Mouse (Mus musculus) erythroblast, embryonic 14.5 days (primary cell): ENCODE data around the gene Olfr548-ps1.

ENCODE experiments used
- GATA1 ChIP-seq: IDR thresholded peaks from 2 replicates; pipeline ENCODE4 v1.6.1; 2012; ENCODE audit warnings: low read length, inconsistent platforms, mixed read lengths
- TAL1 ChIP-seq: IDR thresholded peaks from 3 replicates; pipeline ENCODE4 v1.6.1; 2012; ENCODE audit warnings: low read length, inconsistent platforms, mixed read lengths

DNA sequence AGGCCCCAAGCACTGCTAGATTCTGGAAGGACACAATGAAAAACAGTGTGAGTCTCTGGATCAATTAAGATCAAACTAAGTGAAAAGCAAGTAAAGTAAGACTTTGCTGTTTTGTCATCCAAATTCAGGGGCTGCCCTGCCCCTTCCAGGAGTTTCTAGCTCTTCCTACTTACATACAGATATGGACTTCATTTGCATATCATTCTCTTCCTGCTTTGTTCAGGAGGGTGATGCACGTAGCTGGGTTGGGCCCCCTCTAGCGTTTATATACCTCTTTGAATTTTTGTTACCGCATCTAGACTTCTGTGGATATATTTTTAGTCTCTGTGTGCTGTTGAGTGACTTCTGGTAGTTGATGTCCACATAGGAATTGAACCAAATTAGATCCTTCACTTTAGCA lies 555 bp downstream of the Olfr548-ps1 start:
- TF ChIP-seq TAL1 (no peak), GATA1 (no peak)
